Mouse (Mus musculus) heart, adult 8-10 months (tissue): ENCODE data around the gene Gm3127. TPM values are rescaled to one million over a fixed set of nuclear protein-coding genes. Genes with fewer than 3 reads are reported as not detected.
A peak's percentile ranks its signal among the peaks of the same experiment; 100 is the strongest.
"Not testable (repeated sequence)": the region's sequence is repeated elsewhere in the genome, so short reads cannot be mapped to it uniquely, and the experiment has no call there.

ENCODE experiments used
- DNase-seq: peaks from one replicate; pipeline ENCODE4 v3.0.0; 2022; ENCODE audit warnings: low spot score
- total RNA-seq, 4 experiments: library from RNA; stranded (reverse); gene quantifications; 2 replicates each; pipeline ENCODE4 v1.2.4; 2022

Gm3127 gene
- total RNA-seq = not detected

DNA sequence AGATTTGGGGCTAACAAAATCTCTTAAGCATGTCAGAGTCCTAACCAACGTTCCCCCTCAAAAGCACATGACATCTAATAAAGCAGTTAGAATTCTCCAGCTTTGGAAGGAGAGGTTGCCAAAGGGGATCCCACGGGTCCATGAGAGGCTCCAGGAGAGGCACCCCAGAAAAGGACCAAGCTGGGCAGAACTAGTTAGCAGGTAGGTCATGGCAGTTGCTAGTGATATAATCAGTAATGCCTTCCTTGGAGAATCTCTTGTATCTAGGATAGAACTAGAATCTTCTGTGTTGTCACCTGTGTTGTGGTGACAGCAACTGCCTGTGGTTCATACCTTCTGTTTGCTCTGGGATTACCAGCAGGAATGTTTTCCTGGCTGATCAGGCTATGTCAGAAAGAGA is at the start of gene Gm3127:
Gene Gm3127 (plus strand): TSS at position 301 of the 400 bp plus-strand sequence.
- DNase-seq = not testable (repeated sequence)

- DNase-seq = not testable (repeated sequence)
Measured at GRCm38 (mm10) chr14:4141646-4142045, 23.2 kb upstream of the Gm3127 start.

GRCm38 (mm10) chr14:4182030-4182429 is 17.2 kb downstream of the Gm3127 start:
- DNase-seq = not testable (repeated sequence)

DNA sequence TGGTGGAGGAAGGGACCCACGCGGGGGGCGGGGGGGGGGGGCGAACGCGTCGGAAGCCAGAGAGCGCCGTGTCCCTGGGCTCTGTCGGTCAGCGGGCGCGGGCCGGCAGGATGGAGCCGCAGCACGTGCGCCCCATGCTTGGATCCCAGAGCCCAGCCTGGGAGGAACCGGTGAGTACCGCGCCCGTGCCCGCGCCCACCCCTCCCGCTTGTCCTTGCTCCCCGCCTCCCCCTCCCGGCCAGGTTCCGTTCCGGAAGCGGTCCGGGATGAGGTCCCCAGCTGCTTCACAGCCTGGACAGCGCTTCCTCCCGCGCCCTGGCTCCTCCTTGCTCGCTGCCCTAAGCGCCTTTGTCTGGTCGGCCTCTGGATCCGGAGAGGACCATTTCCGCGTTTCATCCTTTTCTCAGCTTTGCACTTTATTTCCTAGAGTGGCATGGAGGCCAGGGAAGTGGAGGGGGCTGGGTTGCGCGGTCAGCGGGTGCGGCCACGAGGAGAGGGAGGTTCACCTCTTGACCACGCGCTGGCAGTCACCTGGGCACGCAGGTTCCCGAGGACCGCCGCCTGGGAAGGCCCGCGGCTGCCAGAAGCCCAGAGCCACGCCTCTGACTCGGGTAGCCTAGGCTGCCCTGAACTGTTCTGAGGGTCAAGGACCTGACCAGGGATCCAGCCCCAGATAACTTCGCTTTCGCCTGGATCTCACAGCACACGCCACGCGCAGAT is 17.8 kb downstream of the Gm3127 start, which contains the start of gene Gm2974:
Gene Gm2974 (plus strand): TSS at position 86 of the 720 bp plus-strand sequence.
- peak; percentile 3 for DNase-seq

DNA sequence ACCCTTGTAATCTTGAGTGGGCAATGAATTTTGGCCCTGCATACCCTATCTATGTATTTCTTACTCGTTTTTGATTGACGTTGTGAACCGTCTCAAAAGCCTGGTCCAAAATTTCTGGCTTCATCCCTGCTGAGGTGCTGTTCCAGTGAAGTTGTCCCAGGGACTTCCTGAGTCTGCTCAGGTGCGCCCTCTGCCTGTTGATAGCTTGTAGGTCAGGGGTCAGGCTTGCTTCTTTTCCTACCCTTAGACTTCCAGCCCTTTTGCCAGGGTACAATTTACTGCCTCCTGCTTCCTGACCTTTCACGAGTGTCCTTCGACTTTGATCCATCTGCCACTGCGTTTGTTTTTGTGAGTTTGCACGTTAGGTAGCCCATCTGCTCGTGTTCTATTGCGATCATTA is 18.5 kb downstream of the Gm3127 start:
- not testable (repeated sequence) for DNase-seq

Other genes starting within 250 kb of the Gm3127 start
- gene Gm3029, start 233.3 kb upstream of the Gm3127 start, total RNA-seq = not detected
- gene Gm3095, start 201.5 kb upstream of the Gm3127 start, total RNA-seq = under 1 TPM in 1 of 4 experiments, not detected in 3; 0.57 TPM
- gene Gm3099, start 166.6 kb upstream of the Gm3127 start, total RNA-seq = not detected
- under 1 TPM in 3 of 4 experiments, not detected in 1; 0.19 to 0.82 (median 0.75) TPM for gene Gm5796, start 141.1 kb upstream of the Gm3127 start, total RNA-seq
- not detected for gene Gm3115, start 80.9 kb upstream of the Gm3127 start, total RNA-seq
- under 1 TPM in 3 of 4 experiments, not detected in 1; 0.26 to 0.75 (median 0.38) TPM for gene Gm8108, start 54.5 kb upstream of the Gm3127 start, total RNA-seq
- gene Gm2974, start 17.5 kb downstream of the Gm3127 start, total RNA-seq = not detected
- gene Gm3138, start 84.6 kb downstream of the Gm3127 start, total RNA-seq = not detected
- gene Gm3149, start 152.3 kb downstream of the Gm3127 start, total RNA-seq = not detected
- gene 2610042L04Rik, start 169.7 kb downstream of the Gm3127 start, total RNA-seq = under 1 TPM in 1 of 4 experiments, not detected in 3; 0.19 TPM
- gene Gm3159, start 232.5 kb downstream of the Gm3127 start, total RNA-seq = not detected